Mouse (Mus musculus) limb, embryonic 14.5 days (tissue): ENCODE results near the gene Uts2. TPM values are rescaled to one million over a fixed set of nuclear protein-coding genes. Genes with fewer than 3 reads are reported as not detected.

Experiments used
- ATAC-seq: fragments of 200-750 bp; cut with Nextera tagmentation; 2 replicates; pipeline ENCODE4 v1.8.0; 2017; ENCODE audit warnings: low read depth, moderate number of reproducible peaks, moderate TSS enrichment; ENCODE audit not compliant: low FRiP score
- DNase-seq: peaks from one replicate; pipeline ENCODE4 v3.0.0-alpha.2; 2015; ENCODE audit warnings: low spot score
- H3K27ac ChIP-seq: fragments of 300-500 bp; sonication (generic); replicated peaks from 2 replicates; pipeline ENCODE4 v1.5.1; 2014; ENCODE audit warnings: low read depth, mild to moderate bottlenecking, low read length, moderate library complexity, mixed read lengths
- H3K27me3 ChIP-seq: fragments of 300-500 bp; sonication (generic); 2 replicates; pipeline ENCODE4 v1.6.1; 2014; ENCODE audit warnings: low read length, mixed read lengths; ENCODE audit not compliant: control insufficient read depth, insufficient read depth
- H3K36me3 ChIP-seq: fragments of 300-500 bp; sonication (generic); 2 replicates; pipeline ENCODE4 v1.6.1; 2014; ENCODE audit warnings: mild to moderate bottlenecking, low read length, moderate library complexity, mixed read lengths; ENCODE audit not compliant: control insufficient read depth, insufficient read depth
- H3K4me1 ChIP-seq: fragments of 300-500 bp; sonication (generic); 2 replicates; pipeline ENCODE4 v1.6.1; 2014; ENCODE audit warnings: antibody characterized with exemption, low read length, mixed read lengths; ENCODE audit not compliant: control insufficient read depth, insufficient read depth
- H3K4me2 ChIP-seq: fragments of 300-500 bp; sonication (generic); replicated peaks from 2 replicates; pipeline ENCODE4 v1.6.1; 2014; ENCODE audit warnings: low read depth, mild to moderate bottlenecking, low read length, moderate library complexity; ENCODE audit not compliant: severe bottlenecking
- H3K4me3 ChIP-seq: fragments of 300-500 bp; sonication (generic); replicated peaks from 2 replicates; pipeline ENCODE4 v1.5.1; 2014; ENCODE audit warnings: low read length
- H3K9ac ChIP-seq: fragments of 300-500 bp; sonication (generic); 2 replicates; pipeline ENCODE4 v1.6.1; 2014; ENCODE audit warnings: mild to moderate bottlenecking, low read depth, low read length, moderate library complexity; ENCODE audit not compliant: severe bottlenecking
- H3K9me3 ChIP-seq: fragments of 300-500 bp; sonication (generic); 2 replicates; pipeline ENCODE4 v1.6.1; 2016; ENCODE audit warnings: low read length; ENCODE audit not compliant: control insufficient read depth
- POLR2A ChIP-seq: fragments of 200-500 bp; IDR thresholded peaks from 2 replicates; pipeline ENCODE4 v1.8.0; 2012; ENCODE audit warnings: inconsistent platforms, mild to moderate bottlenecking, moderate library complexity, borderline replicate concordance; ENCODE audit not compliant: insufficient read depth, insufficient read length; ENCODE audit errors: extremely low read depth
- WGBS: fragments of 180-500 bp; shearing (Covaris S2); extraction: QIAGEN DNeasy Blood & Tissue Kit; methylation state at CpG from one replicate; pipeline ENCODE4 v1.1.7; 2014; 5-methylcytosine and 5-hydroxymethylcytosine counted together
- polyA plus RNA-seq, 2 experiments: library from polyadenylated mRNA; depleted of rRNA in 1 of 2; stranded (reverse) in 1 of 2; unstranded in 1 of 2; fragments of >200 nt; fragmentation: Nextera tagmentation in 1 of 2; extraction: Ambion mirVana in 1 of 2; gene quantifications; 2 replicates each; pipeline versions ENCODE4 v1.2.1 to v1.2.3; 2012 to 2014

Uts2 gene
- polyA plus RNA-seq, 2 experiments = not detected

DNA sequence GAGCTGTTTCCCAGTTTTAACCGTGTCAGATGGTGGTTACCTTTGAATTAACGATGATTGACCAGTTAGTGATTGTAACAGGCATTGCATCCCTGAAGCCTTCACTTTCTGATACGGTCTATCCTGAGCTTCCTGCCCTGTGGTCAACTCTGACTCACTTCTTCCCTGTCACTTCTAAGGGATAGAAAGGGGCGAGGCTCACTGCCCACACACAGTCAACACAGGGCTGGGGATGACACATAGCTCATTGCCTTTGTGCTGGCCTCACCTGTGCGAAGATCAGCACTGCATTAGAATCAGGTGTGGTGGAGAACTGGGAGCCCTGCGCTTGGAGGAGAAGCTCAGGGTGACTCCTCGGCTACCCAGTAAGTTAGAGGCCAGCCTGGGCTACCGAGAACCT, 27.9 kb upstream of the Uts2 start:
- no peak overlapping the region for H3K4me3 ChIP-seq
- 87% methylated on average over 8 of the region's 8 CpGs for WGBS
- no peak overlapping the region for H3K9ac ChIP-seq
- H3K9me3 ChIP-seq = no peaks in the 10 kb centered on the region
- no peak for DNase-seq
- H3K36me3 ChIP-seq = no peaks in the 10 kb centered on the region
- TF ChIP-seq POLR2A = no peak
- no peaks in the 10 kb centered on the region for H3K27me3 ChIP-seq
- H3K4me1 ChIP-seq = no peaks in the 10 kb centered on the region
- no peak for ATAC-seq
- H3K4me2 ChIP-seq = no peak overlapping the region
- H3K27ac ChIP-seq = no peak overlapping the region

DNA sequence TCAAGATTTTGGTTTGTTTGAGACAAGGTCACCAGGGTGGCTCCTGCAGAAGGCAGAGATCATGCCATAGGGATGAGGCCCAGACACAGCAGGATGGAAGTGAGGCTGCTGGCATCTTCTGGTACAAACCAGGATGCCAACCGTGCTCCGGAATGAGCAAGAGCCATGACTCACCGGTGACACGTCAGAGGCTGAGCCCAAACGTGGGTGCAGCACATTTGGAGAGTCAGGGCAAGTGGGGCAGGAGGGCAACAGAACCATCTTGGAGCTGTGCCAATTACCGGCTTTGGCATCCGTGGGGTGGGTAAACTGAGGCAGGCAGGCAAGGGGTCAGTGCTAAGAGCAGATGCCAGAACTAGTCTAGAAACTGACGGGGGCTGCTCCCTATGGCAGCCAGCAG, 23.6 kb upstream of the Uts2 start:
- no peaks in the 10 kb centered on the region for H3K4me1 ChIP-seq
- no peaks in the 10 kb centered on the region for H3K27me3 ChIP-seq
- DNase-seq (no peak), ATAC-seq (no peak)
- 82% methylated on average over 8 of the region's 8 CpGs for WGBS
- no peak overlapping the region for H3K9ac ChIP-seq
- no peak overlapping the region for H3K4me2 ChIP-seq
- TF ChIP-seq POLR2A = no peak
- no peak overlapping the region for H3K4me3 ChIP-seq
- no peak overlapping the region for H3K27ac ChIP-seq
- H3K36me3 ChIP-seq = no peaks in the 10 kb centered on the region
- H3K9me3 ChIP-seq = no peaks in the 10 kb centered on the region

DNA sequence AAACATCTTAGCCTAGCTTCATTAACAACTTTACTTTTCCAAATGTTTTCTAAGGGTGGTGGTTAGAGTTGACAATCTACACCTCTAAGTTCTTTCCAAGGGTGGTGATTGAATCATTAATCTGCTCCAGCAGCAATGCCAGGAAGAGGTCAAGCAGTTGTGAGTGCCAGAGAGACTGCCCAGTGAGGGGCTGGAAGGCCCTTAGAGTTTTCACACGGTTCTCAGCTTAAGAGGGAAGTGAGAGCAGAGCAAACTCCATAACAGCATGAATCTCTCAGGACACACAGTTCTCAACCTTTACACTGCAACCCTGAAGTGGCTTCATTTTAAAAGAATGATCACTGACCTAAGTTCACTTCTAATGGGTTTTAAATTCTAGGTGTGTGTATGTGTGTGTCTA, 21.8 kb upstream of the Uts2 start:
- H3K27me3 ChIP-seq = no peaks in the 10 kb centered on the region
- no peak overlapping the region for H3K9ac ChIP-seq
- H3K9me3 ChIP-seq = no peaks in the 10 kb centered on the region
- H3K4me3 ChIP-seq = no peak overlapping the region
- TF ChIP-seq POLR2A = no peak
- ATAC-seq (no peak), DNase-seq (no peak)
- no peak overlapping the region for H3K4me2 ChIP-seq
- H3K4me1 ChIP-seq = no peaks in the 10 kb centered on the region
- H3K36me3 ChIP-seq = no peaks in the 10 kb centered on the region
- no peak overlapping the region for H3K27ac ChIP-seq
- WGBS = 19% methylated on average over 1 of the region's 1 CpGs

GRCm38 (mm10) chr4:150978156-150978910, 18.6 kb upstream of the Uts2 start:
- 86% methylated on average over 21 of the region's 21 CpGs for WGBS
- Histone ChIP-seq H3K4me2 (no peak overlapping the region), H3K9ac (no peak overlapping the region), H3K4me3 (no peak overlapping the region), H3K4me1 (no peaks in the 10 kb centered on the region), H3K9me3 (no peaks in the 10 kb centered on the region), H3K27me3 (no peaks in the 10 kb centered on the region), H3K27ac (no peak overlapping the region), H3K36me3 (no peaks in the 10 kb centered on the region)
- no peak for TF ChIP-seq POLR2A
- DNase-seq (no peak), ATAC-seq (no peak)

- DNase-seq (no peak), ATAC-seq (no peak)
- Histone ChIP-seq H3K36me3 (no peaks in the 10 kb centered on the region), H3K4me2 (no peak overlapping the region), H3K9ac (no peak overlapping the region), H3K27ac (no peak overlapping the region), H3K9me3 (no peaks in the 10 kb centered on the region), H3K4me3 (no peak overlapping the region), H3K4me1 (no peaks in the 10 kb centered on the region), H3K27me3 (no peaks in the 10 kb centered on the region)
- no peak for TF ChIP-seq POLR2A
- WGBS = 71% methylated on average over 9 of the region's 9 CpGs
Measured at GRCm38 (mm10) chr4:150979455-150979854, 17.4 kb upstream of the Uts2 start.
